ENCODE assay signal across 8 mouse cellular contexts in genomic region chr3:133314475-133314874, GRCm38 (mm10). TPM values are rescaled to one million over a fixed set of nuclear protein-coding genes. Genes with fewer than 3 reads are reported as not detected.
A peak's percentile ranks its signal among the peaks of the same experiment; 100 is the strongest.
DNase-seq lines count a peak whose midpoint lies in the region; ATAC-seq and TF ChIP-seq lines count a peak whose summit lies in the region.

No protein-coding gene starts in this region.

- no peaks in the 10 kb centered on the region for H3K27me3 ChIP-seq in neural tube, embryonic 15.5 days (replicated peaks)
- no peaks in the 10 kb centered on the region for H3K27me3 ChIP-seq in embryonic facial prominence, embryonic 14.5 days (replicated peaks; ENCODE audit: control insufficient read depth, insufficient read depth, low read length)
- H3K27me3 ChIP-seq in kidney, postnatal 0 days (ENCODE audit: insufficient read depth, low read length), result no peaks in the 10 kb centered on the region
- no peaks in the 10 kb centered on the region for H3K27me3 ChIP-seq in lung, postnatal 0 days (replicated peaks; ENCODE audit: insufficient read depth, low read length)

- peak; percentile 94 for TF ChIP-seq CTCF in kidney, postnatal 0 days (IDR thresholded peaks at IDR 0.05; ENCODE audit: low read depth)
- TF ChIP-seq CTCF in lung, postnatal 0 days (IDR thresholded peaks at IDR 0.05), result peak; percentile 91

- H3K4me1 ChIP-seq in neural tube, embryonic 15.5 days, result peaks cover 18% of the 10 kb centered on the region
- H3K4me1 ChIP-seq in embryonic facial prominence, embryonic 14.5 days (ENCODE audit: control insufficient read depth, insufficient read depth, low read length), result no peaks in the 10 kb centered on the region
- H3K4me1 ChIP-seq in kidney, postnatal 0 days (replicated peaks; ENCODE audit: insufficient read depth, low read length), result no peaks in the 10 kb centered on the region
- no peaks in the 10 kb centered on the region for H3K4me1 ChIP-seq in lung, postnatal 0 days (ENCODE audit: insufficient read depth, low read depth, low read length)

- H3K4me2 ChIP-seq in neural tube, embryonic 15.5 days, result no peak overlapping the region
- H3K4me2 ChIP-seq in embryonic facial prominence, embryonic 14.5 days (ENCODE audit: low read depth, low read length), result no peak overlapping the region
- no peak overlapping the region for H3K4me2 ChIP-seq in kidney, postnatal 0 days (ENCODE audit: low read length)
- no peak overlapping the region for H3K4me2 ChIP-seq in lung, postnatal 0 days (replicated peaks; ENCODE audit: low read depth, low read length)

- WGBS in neural tube, embryonic 15.5 days, result 46% methylated on average over 6 of the region's 6 CpGs
- 34% methylated on average over 6 of the region's 6 CpGs for WGBS in embryonic facial prominence, embryonic 14.5 days
- 43% methylated on average over 6 of the region's 6 CpGs for WGBS in kidney, postnatal 0 days
- WGBS in lung, postnatal 0 days, result 31% methylated on average over 6 of the region's 6 CpGs

- no peak overlapping the region for H3K9ac ChIP-seq in neural tube, embryonic 15.5 days (replicated peaks)
- H3K9ac ChIP-seq in embryonic facial prominence, embryonic 14.5 days (ENCODE audit: low read depth, low read length), result no peak overlapping the region
- H3K9ac ChIP-seq in kidney, postnatal 0 days (ENCODE audit: low read depth, low read length), result no peak overlapping the region
- H3K9ac ChIP-seq in lung, postnatal 0 days (replicated peaks; ENCODE audit: low read depth), result no peak overlapping the region

- ATAC-seq in neural tube, embryonic 15.5 days (ENCODE audit: low FRiP score), result no peak
- ATAC-seq in embryonic facial prominence, embryonic 14.5 days (ENCODE audit: low read depth), result no peak
- ATAC-seq in kidney, postnatal 0 days (replicated peaks; ENCODE audit: low FRiP score, low read depth), result no peak
- no peak for ATAC-seq in lung, postnatal 0 days
- no peak for ATAC-seq in megakaryocyte-erythroid progenitor cell, adult 5-6 weeks (replicated peaks; ENCODE audit: low FRiP score, low TSS enrichment, poor library complexity, severe bottlenecking)

- no peak overlapping the region for H3K4me3 ChIP-seq in neural tube, embryonic 15.5 days (replicated peaks)
- no peak overlapping the region for H3K4me3 ChIP-seq in embryonic facial prominence, embryonic 14.5 days (ENCODE audit: low read depth, low read length)
- no peak overlapping the region for H3K4me3 ChIP-seq in kidney, postnatal 0 days (replicated peaks; ENCODE audit: low read depth, low read length)
- no peak overlapping the region for H3K4me3 ChIP-seq in lung, postnatal 0 days (ENCODE audit: low read depth, low read length)

- no peak overlapping the region for H3K27ac ChIP-seq in neural tube, embryonic 15.5 days (replicated peaks)
- H3K27ac ChIP-seq in embryonic facial prominence, embryonic 14.5 days (replicated peaks; ENCODE audit: low read depth, low read length), result no peak overlapping the region
- no peak overlapping the region for H3K27ac ChIP-seq in kidney, postnatal 0 days
- no peak overlapping the region for H3K27ac ChIP-seq in lung, postnatal 0 days (ENCODE audit: low read length)

- no peak for TF ChIP-seq EP300 in lung, postnatal 0 days (IDR thresholded peaks at IDR 0.05)

- no peaks in the 10 kb centered on the region for H3K36me3 ChIP-seq in neural tube, embryonic 15.5 days
- H3K36me3 ChIP-seq in embryonic facial prominence, embryonic 14.5 days (ENCODE audit: control insufficient read depth, insufficient read depth, low read length), result no peaks in the 10 kb centered on the region
- no peaks in the 10 kb centered on the region for H3K36me3 ChIP-seq in kidney, postnatal 0 days (ENCODE audit: insufficient read depth, low read length)
- H3K36me3 ChIP-seq in lung, postnatal 0 days (ENCODE audit: insufficient read depth, low read length), result no peaks in the 10 kb centered on the region

- DNase-seq in neural tube, embryonic 10.5 days (ENCODE audit: extremely low spot score, low spot score), result peak; percentile 74
- DNase-seq in adrenal gland, postnatal 25 days, result peak; percentile 72
- peak; percentile 53 for DNase-seq in embryonic facial prominence, embryonic 14.5 days (ENCODE audit: low spot score)
- DNase-seq in kidney, postnatal 0 days (ENCODE audit: low spot score), result peak; percentile 87
- peak; percentile 83 for DNase-seq in lung, postnatal 0 days (ENCODE audit: low spot score)
- peak; percentile 26 to 54 for DNase-seq in right cerebral cortex, postnatal 36 days (ENCODE audit: low spot score in 2 of 2)

- H3K9me3 ChIP-seq in neural tube, embryonic 15.5 days (replicated peaks), result no peaks in the 10 kb centered on the region
- peaks cover 1% of the 10 kb centered on the region; the same call in 1 of the 2 replicates for H3K9me3 ChIP-seq in embryonic facial prominence, embryonic 14.5 days (ENCODE audit: control insufficient read depth, low read length)
- H3K9me3 ChIP-seq in kidney, postnatal 0 days (replicated peaks; ENCODE audit: low read length), result no peaks in the 10 kb centered on the region
- H3K9me3 ChIP-seq in lung, postnatal 0 days (ENCODE audit: low read length), result no peaks in the 10 kb centered on the region

RNA-seq across cellular contexts. Expression of gene Ppa2, which starts 4.6 kb away (rescaled TPM):
- polyA plus RNA-seq in neural tube, embryonic 15.5 days (2015; fragmentation: Nextera tagmentation; extraction: Ambion mirVana), result 79.4 and 93.9 TPM in 2 replicates
- 48.7 and 53.2 TPM in 2 replicates for total RNA-seq in adrenal gland, postnatal 25 days (2021)
- 78.0 and 91.0 TPM in 2 replicates for polyA plus RNA-seq in embryonic facial prominence, embryonic 14.5 days (2014; fragmentation: Nextera tagmentation; extraction: Ambion mirVana)
- polyA plus RNA-seq in kidney, postnatal 0 days (2015; fragmentation: Nextera tagmentation; extraction: Ambion mirVana), result 141 and 144 TPM in 2 replicates
- polyA plus RNA-seq in lung, postnatal 0 days (2015; fragmentation: Nextera tagmentation; extraction: Ambion mirVana), result 94.1 and 104 TPM in 2 replicates
- total RNA-seq in megakaryocyte-erythroid progenitor cell, adult 5-6 weeks (2014; fragmentation: Nextera tagmentation), result 62.3 and 99.2 TPM in 2 replicates
- total RNA-seq in megakaryocyte-erythroid progenitor cell, adult 5-6 weeks (2017), result 109 and 119 TPM in 2 replicates
